Mouse (Mus musculus): ENCODE measurements around the gene Drc7.
A peak's percentile ranks its signal among the peaks of the same experiment; 100 is the strongest.
"Not testable (repeated sequence)": the region's sequence is repeated elsewhere in the genome, so short reads cannot be mapped to it uniquely, and the experiment has no call there.

Drc7 gene

GRCm38 (mm10) chr8:95054927-95055510 is at the start of gene Drc7:
Gene Drc7 (plus strand): TSS chr8:95055103.
- DNase-seq = no peak

DNA sequence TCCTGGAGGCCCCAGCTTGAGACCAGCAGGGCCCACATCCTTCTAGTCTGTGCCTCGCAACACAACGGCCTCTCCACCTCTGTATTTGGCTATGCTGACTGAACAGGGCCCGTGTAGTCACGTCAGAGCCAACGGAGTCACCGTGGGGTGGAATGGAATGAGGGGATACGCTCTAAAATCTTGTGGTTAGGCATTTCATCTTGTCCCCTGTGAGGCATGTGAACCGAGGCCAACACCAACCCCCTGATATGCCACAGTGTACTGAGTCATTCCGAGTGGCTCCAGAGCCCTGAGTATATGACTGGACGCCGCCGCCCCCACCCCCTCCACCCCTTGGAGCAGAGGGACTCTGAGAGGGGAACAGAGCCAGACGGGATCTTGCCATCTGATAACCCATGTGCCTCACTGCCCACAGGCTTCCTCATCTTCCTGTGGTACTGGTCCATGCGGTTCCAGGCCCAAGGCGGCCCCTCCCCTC is 42.4 kb upstream of the Drc7 start:
- DNase-seq = no peak

DNA sequence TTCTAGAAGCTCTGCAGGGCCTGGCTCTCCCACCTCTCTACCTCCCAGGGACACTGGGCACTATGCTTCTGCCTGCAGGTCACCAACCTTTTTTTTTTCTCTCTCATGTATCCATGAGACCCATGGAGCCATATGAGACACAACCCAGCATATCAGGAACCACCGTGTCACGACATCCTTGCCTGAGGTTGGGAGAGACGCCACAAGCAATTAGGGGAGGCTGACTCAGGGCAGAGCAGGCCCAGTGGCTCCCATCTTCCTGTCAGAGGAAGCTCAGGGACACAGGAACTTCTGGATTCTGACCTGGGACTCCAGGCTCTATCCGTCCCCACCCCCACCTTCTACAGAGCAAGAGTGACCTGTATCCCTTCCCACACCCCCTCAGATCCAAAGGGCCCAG is 39.0 kb upstream of the Drc7 start:
- no peak for DNase-seq

DNA sequence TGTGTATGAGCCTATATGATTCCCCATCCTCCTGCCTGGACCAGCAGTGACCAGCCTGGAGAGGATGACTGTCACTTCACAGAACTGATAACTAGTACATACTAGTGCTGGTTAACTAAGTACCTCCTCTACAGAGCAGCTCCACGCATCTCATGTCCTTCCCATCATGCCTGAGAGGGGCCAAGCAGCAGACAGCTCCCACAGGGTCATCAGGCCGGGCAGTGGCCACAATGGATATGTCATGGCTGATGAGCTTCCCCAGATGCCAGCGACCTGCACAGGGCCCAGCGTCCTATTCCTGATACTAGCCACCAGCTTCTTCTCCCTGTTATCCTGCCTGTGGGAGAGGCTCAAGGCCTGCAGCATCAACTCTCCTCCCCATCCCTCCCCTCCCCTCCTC is 38.2 kb upstream of the Drc7 start:
- DNase-seq = no peak

DNA sequence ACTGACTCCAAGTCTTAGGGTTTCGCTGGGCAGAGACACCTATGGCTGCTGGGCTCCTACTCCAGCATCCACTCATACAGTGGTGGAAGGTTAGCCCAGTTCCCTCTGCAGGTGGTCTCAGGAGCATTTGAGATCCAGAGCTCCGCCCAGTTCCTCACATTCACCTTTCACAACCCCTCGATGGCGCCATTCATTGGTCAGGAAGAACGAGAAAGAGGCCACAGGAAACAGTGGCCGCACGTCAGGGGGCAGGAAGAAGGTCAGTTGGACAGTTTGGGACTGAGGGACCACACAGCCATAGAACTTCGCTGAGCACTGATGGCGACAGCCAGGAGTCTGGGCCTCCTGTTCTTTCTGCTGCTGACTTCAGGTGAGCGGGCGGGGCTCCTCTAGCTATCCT is 37.5 kb upstream of the Drc7 start, which contains the start of gene Adgrg3:
Gene Adgrg3 (plus strand): TSS at position 242 of the 400 bp plus-strand sequence.
- DNase-seq = no peak

DNA sequence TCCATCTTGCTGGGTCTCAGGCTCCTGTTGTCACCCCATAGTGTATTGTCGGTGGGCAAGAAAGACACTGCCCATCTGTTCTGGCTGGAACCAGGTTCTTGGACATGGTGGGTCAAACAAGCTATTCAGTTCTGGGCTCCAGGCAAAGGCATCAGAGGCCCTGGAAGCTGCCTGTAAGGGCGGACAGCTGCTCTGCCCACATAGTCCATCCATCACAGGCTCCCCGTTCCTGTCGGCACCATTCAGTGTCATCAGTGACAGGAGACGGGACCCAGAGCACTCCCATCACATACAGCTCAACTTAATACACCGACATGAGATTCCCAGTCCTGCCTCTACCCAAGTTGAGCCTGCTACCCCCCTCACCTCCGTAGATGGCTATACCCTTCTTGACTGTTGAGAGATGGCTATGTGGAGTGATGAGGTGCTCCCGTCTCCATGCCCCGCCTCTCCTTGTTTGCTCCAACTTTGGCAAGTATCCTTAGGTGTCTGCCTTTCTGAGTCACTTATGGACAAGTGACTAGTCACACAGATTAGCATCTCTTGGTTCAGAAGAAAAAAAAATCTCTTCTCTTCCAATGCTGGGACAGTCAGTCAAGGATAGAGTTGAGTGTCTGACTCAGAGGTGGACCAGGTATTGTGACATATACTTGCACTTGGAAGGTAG is 36.8 kb upstream of the Drc7 start:
- DNase-seq = no peak

DNA sequence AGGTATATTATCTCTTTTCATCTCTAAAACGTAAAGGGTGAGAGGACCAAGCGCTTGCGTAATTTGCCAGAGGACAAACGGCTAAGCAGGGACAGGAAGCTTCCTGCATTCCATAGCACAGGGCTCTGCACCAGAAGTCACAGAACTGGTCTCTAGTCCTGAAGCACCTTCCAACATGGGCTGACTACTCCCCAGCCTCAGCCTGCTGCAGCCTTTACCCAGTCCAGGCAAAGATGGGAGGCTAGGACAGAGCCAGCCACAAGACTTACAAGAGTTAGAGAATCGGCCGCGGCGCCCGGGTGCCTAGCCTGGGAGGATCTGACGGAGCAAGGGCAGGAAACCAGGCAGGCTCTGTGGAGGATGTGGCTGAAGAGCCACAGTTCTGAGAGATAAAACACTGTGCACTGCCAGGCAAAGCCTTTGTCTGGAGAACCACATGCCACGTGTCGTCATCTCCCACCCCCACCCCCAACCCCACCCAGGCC is 34.6 kb upstream of the Drc7 start:
- DNase-seq = peak; percentile 59 to 65

DNA sequence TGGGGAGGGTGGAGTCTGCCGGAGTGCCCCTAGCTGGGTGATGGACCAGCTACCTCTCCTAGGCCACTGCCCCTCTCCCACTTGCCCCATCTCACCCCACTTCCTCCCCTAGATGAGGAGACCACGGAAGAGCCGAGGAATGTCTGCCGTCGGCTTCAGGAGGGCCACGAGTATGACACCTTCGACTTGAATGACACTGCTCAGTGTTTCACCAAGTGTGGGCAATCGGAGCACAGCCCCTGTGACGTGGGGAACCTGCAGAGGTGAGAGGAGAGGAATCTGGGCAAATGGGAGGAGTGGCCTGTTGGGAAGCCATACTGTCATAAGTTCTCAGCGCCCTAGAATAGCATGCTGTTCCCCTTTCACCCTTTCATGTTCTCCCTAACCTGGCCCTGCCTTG is 34.1 kb upstream of the Drc7 start:
- no peak for DNase-seq

DNA sequence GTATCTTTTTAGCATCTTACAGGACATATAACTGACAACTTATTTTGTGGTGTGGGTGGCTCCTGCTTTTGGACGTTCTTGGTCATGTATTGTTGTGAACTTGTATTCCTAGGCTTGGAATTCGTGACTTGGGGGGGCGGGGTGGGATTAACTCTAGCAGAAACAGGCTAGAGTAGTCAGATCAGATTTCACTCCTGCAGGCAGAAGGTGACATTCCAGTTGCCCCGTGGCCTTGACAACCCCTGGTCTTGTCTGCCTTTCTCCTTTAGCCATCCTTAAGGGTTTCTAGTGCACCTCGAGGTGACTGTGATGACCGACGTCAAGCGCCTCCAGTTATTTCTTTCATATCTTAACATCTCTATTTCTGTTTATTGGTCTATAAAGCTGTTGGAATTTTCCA is 31.7 kb upstream of the Drc7 start:
- DNase-seq = no peak

DNA sequence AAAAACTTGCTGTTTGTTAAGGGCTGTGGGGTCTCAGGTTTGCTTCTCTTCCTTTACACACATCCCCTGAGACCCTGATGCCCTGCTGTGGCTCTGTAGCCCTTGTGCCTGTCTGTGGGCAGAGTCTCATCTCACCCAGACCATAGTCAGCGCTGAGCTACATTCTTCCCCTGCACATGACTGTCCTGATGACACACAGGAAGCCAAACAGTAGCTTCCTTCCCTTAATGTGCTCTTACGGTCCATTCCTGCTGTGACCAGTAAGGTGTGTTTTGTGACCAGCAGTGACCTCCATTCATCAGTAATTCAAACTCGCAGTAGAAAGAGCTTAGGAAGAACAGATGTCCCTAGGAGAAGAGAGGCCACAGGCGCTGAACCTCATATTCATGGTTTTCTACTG is 30.5 kb upstream of the Drc7 start:
- no peak for DNase-seq

- DNase-seq = peak in 1 of 2 experiments; percentile 35
These were observed 29.5 kb upstream of the Drc7 start for GRCm38 (mm10) chr8:95025421-95025820.

DNA sequence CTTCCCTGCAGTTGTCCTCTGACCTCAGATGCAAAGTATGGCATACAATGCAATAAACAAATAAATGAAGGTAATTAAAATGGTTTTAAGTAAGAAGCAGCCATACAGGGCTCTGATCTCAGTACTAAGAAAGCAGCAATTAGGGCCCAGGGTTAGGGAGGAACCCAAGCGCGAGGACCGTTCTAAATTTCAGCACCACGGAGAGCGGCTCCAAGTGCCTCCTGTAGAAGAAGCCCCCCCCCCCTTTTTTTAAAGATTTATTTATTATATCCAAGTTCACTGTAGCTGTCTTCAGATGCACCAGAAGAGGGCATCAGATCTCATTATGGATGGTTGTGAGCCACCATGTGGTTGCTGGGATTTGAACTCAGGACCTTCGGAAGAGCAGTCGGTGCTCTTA is 26.5 kb upstream of the Drc7 start:
- not testable (repeated sequence) for DNase-seq

DNA sequence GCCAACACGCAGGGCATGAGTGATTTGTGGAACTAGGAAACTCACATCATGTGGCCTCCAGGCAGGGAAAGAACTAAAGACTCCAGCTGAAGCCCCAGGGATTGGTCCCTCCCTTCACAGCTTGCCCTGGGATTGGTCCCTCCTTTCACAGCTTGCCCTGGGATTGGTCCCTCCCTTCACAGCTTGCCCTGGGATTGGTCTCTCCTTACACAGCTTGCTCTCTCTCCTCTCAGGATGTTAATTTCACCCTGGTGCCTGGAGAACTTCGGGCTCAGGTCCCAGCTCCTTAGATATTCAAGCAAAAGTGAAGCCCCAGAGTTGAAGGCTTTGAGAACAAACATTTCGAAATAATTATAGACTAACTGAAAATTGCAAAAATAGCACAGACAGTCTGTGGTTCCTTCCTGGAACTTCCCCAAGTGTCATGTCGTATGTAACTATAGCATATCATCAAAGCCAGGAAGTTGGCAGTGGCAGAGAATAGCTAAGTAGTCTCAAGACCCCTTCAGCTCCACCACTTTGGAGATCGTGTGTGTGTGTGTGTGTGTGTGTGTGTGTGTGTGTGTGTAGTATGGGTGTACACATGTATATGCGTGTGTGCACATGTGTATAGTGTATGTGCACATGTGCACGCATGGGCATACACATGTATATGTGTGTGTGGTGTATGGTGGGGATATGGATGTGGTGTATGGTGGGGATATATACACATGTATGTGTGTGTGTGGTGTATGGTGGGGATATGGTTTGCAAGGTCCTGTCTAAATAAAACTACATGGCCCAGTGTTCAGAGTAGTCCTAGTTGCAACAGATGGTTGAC is 17.6 kb upstream of the Drc7 start:
- peak; percentile 70 to 82 for DNase-seq

- no peak for DNase-seq
These were observed 12.8 kb upstream of the Drc7 start for GRCm38 (mm10) chr8:95041883-95042784.

GRCm38 (mm10) chr8:95044811-95045210 is 10.1 kb upstream of the Drc7 start:
- DNase-seq = no peak

DNA sequence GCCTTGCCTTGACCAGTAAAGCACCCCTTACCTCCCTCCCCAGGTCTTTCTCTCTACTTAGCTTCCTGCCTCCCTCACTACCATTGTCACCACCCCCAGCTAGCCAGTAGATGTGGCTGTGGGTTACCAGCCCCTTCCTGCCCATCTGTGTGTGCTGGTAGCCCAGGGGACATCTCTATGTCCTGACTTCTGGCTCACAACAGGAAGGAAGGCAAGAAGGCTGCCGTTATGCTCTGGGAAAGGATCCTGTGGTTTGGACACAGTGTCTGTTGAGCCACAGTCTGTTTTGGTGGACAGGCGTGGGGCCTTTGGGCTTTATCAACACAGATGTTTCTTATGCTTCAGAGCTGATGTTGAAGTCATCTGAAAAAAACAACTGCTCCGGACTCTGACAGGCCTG is 7.9 kb upstream of the Drc7 start:
- DNase-seq = no peak

DNA sequence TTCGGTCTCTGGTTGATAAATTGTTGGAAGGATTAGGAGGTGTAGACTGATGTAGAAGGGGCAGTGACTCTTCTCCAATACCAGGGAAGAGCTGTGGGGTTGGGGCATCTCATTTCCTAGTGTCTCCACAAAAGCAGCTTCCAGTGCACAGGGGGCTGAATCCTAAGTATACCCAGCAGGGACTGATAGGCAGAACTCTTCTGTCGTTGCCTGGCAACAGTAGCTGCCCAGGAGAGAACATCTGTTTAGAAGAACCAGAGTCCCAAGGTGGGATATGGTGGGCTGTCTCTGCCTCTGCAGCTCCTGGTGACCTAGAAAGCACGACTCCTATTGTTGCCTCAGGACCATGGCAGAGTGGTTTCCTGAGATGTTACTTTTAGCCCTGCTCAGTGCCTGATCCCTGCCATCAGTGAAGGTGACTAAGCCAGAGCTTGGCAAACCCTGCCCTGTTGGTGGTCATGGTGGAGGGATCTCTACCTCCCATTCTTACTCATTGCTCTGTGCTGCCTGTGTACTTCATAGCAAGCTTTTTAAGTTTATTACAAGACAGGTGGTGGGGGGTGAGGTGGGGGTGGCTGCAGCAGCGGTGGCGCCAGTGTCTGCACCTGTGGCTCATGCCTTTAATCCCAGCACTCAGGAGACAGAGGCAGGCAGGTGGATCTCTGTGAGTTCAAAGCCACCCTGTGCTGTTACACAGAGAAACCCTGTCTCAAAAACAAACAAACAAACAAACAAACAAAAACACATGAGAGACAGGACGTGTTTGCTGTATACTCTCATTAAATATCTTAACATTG is 6.8 kb upstream of the Drc7 start:
- DNase-seq = no peak

DNA sequence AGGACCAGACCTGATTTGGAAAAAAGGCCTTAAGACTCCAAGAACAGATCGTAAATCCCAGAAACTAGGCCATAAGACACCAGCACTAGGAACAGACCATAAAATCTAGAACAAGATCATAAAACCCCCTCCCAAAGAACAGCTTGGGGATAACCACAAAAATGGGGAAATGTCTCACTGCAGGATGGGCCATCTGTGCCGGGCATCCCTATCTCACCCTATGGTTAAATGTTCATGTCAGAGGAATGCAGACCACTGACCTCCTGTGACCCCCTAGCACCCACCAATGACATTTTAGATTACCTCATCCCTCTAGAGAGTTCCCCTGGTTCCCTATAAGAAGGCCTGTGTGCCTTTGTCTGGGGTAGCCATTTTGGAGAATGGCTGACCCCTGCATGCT is 5.3 kb upstream of the Drc7 start:
- DNase-seq = no peak

GRCm38 (mm10) chr8:95054438-95054837 is 465 bp upstream of the Drc7 start:
- DNase-seq = no peak

- no peak for DNase-seq
These were observed 1.5 kb downstream of the Drc7 start for GRCm38 (mm10) chr8:95056414-95056813.

DNA sequence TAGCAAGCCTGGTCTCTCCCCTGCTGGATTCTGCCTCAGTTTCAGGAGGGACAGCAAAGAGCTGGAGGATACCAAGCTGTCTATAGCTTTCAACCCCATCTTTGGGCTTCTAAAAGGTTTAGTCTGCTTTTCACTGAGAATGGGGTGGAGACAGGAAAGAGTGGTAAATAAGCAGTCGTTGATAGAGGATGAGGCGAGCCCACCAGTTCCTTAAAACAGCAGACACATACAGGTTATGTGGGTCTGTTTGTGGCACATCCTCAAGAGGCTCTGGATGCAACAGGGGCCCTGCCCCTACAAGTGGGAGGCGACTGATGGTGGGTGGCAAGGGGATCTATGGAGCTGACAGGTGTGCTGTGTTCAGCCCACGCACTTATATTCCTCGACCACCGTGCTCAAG is 3.8 kb downstream of the Drc7 start:
- DNase-seq = no peak

All from lung, postnatal 4 days (tissue).